Mouse (Mus musculus): ENCODE results near the gene Crtc2.

Gene Crtc2

DNA sequence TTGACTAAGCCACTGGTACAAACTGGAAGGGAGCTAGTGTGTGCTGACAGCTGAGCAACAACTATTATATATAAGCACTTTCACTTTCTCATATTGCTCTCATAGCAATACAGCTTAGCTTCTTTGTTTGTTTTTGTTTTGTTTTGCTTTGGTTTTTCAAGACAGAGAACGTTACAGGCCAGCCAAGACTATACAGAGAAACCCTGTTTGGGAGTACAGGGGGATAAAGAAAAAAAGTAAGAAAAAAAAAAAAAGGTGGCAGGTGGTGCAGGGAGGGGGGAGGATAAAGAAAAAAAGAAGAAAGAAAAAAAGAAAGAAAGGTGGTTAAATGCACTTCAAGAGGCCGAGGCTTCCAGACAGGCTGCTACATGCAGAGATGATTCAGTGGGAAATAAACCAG is 8.6 kb upstream of the Crtc2 start:
- no peak for DNase-seq

DNA sequence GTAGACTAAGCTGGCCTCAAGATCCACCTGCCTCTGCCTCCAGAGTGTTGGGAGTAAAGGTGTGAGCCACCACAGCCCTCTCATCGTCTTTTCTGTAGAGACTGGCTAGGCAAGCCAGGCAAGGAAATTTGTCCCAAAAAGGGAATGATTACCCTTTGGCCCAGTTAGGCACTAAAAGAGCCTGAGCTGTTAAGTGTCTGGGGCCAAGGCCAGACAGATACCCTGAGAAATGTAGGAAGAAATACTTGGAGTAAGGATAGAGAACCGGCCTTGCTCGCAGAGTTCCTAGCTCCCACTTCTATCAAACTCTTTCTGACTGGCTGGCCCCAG is 6.4 kb upstream of the Crtc2 start:
- DNase-seq: no peak

DNA sequence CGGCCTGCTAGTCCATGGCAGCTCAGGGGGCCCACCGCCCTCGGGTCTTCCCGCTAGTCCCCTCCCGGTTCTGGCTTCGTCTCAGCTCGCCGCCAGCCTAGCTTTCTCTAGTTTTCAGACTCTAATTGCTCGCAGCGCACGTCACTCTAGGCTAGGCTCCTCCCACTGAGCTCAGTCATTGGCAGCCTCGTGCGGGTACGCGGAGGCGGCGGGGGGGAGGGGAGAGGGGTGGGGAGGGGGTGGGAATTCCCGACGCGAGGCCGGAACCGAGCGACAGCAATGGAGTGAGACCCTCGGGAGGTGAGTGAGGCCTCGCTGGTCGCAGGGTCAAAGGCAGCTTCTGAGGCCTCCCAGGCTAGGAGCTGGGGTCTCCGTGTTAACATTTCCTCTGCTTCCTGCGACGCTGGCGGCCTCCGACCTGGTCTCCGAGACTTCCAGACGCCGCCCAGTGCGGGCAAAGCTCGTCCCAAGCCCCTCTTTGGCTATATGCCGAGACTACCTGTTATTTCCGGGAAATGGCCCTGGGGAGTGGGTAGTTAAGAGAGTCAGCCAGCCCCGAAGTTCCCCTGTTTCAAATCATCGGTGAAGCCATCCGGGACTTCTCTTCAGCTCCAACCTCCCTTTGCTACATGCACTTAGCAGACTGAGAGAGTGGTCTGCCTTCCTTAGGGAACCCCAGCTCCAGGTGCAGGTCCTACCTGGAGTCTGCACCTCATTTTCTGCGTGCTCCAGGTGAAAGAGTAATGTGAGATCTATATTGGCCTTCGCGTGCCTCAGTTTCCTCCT is 5.8 kb upstream of the Crtc2 start, which contains the start of gene Slc39a1:
Gene Slc39a1 (plus strand): TSS at position 213 of the 786 bp plus-strand sequence.
- DNase-seq: peak; percentile 91

DNA sequence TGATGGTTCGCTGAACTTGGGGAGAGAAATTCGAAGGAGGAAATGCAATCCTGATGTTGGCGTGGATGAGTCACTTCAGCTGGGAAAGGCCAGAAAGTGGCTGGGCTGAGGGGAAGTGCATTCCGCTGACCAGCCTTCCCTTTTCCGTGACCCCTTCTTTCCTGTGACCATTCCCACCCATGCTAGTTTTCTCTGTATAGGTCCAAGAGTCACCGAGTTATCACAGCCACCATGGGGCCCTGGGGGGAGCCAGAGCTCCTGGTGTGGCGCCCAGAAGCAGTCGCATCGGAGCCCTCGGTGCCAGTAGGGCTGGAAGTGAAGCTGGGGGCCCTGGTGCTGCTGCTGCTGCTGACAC is 5.2 kb upstream of the Crtc2 start:
- peak; percentile 57 for DNase-seq

DNA sequence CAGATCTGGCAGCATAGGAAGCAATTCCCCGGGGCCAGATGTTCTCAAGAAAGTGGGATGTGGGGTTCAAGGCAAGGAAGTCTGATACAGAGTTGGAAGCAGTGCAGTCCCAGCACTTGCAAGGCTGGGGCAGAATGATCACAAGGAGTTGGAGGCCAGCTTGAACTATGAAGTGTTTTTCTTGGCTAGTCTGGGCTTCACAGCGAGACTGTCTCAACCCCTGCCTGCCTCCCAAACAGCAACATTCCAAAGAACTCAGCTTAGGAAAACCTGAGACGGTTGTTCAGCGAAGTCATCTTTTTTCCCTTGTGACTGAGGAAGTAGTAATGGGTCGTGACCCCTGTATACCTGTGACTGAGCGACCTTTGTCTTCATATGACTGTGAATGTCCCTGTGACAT is 3.2 kb upstream of the Crtc2 start:
- no peak for DNase-seq

DNA sequence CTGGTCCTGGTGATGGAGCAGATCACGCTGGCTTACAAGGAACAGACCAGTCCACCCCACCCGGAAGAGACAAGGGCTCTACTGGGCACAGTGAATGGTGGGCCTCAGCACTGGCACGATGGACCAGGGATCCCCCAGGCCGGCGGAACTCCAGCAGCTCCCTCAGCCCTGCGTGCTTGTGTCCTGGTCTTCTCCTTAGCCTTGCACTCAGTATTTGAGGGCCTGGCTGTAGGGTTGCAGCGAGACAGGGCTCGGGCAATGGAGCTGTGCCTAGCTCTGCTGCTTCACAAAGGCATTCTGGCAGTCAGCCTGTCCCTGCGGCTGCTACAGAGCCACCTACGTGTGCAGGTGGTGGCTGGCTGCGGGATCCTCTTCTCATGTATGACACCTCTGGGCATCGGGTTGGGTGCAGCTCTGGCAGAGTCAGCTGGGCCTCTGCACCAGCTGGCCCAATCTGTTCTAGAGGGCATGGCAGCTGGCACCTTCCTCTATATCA is 2.2 kb upstream of the Crtc2 start:
- peak; percentile 47 for DNase-seq

DNA sequence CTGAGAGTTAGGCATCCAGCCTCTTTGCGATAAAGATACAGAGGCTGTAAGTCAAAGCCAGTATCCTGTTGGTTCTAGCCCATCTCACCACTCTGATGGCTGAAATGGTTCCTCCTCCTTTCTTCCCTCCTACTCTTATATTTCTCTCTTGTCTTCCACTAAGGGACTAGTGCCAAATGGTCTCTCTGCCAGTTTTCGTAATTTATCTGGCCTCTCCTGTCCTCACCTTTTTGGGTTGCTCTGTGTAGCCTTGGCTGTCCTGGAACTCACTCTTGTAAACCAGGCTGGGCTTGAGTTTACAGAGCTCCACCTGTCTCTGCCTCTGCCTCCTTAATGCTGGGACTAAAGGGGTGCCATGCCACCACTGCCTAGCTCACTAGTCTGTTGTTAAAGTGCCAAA is 1.3 kb upstream of the Crtc2 start:
- peak; percentile 62 for DNase-seq

DNA sequence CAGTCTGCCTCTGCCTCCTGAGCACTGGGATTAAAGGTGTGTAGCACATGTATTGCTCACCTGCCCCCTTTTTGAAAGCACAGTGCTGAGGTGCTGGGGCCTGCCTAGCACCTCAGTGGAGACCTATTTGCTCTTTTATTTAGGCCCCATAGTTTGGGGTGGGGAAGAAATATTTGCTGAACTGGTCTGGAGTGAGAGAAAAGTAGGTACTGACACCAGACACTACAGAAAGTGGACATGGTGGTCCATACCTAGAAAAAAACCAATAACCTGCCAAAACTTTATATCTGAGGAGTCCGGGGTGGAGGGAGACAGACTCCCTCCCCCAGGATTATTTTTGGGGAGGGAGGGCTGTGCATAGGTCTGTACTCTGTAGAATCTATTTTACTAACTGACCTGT is 789 bp upstream of the Crtc2 start:
- peak; percentile 43 for DNase-seq

DNA sequence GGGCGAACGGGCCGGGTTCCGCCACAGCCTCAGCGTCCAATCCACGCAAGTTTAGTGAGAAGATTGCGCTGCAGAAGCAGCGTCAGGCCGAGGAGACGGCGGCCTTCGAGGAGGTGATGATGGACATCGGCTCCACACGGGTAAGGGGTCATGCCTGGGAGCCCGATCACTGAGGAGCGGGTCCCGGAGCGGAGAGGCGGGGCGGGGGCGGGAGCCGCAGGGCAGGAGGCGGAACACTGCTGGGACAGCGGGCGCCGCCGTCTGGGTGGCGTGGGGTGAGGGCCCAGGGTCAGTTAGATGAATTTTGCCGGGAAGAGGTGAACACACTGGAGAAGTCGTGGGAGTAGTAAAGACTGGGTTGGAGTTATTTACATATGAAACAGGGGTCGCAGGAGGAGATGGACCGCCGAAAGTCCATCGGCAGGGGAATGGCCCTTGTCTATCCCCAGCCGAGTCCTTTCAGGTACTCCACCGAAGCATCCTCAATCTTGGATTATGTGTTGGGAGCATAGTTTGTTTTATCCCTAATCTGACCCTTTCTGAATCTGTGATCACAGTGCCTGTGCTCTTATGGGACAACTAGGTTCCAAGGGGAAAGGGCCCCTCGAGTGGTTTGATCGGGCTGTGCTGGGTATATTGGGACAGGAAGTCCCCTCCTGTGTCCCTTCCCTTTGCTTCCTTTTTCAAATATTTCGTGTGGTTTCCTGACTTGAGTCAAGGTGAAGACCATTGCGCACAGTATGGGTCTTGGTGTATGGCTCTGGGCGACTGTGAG is 643 bp downstream of the Crtc2 start:
- DNase-seq: no peak

DNA sequence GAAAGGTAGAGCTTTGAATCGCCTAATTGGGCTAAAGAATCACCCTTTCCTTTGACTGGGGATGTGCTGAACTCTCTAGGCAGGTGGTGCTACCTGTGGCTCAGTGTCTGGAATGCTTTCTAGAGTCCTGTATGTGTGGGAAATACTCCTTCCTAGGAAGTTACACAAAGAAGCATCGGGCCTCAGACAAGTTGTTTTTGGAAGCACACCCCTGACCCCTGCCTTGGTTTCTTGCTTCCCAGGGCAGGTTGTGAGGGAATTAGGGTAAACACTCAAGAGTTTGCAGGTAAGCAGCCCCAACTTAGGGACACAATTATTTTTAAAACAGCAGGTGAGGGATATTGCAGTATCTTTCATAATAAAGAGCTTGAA is 1.2 kb downstream of the Crtc2 start:
- peak; percentile 42 for DNase-seq

DNA sequence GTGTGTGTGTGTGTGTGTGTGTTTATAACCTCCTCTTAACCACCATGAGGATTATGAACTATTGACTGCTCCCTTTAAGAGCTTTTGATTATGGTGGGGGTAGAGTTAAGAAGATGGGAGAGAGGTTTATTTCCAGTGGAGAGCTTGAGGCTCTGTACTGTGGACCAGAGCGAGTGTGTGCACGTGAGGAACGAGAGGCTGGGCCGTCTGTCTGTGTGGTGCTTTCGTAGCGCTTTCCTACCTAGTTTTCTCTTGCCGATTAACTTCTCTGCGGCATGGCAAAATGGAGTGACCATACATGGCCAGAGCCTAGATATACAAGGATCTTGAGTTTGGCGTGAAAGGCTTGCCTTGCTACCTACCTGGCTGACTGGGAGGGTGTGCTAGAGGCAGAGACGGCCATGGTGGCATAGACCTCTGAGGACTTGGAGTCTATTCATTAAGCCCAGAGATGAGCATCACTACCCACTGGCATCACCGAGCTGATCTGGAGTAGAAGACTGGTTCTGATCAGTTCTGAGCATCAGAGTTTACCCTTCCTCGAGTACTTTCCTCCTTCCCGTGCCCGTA is 1.9 kb downstream of the Crtc2 start:
- peak; percentile 40 for DNase-seq

DNA sequence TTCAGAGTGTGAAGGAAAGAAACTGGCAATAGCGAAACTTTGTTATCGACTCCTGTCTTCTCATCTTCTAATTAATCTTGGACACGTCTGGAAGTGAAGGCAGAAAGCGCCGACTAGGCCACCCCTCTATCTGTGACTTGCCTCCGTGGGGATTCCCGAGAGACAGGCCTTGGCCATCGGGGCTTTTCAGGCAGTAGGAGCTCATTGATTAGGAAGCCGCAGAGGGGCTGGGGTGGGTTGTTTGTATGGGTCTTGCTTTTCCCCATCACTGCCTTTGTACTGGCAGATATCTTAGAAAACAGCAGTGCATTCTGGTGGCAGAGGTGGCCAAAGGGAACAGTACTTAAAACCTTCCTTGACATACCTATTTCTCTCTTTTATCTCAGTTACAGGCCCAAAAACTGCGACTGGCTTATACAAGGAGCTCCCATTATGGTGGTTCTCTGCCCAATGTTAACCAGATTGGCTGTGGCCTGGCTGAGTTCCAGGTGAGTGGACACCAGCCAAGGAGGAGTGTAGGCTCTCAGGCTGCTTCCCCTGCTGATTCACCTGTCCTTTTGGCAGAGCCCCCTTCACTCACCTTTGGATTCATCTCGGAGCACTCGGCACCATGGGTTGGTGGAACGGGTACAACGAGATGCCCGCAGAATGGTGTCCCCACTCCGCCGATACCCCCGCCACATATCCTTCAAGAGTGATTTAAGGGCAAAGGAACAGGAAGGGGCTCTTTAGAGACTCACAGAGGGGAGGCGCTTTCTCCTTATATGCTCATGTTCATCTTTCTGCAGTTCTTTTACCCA is 3.0 kb downstream of the Crtc2 start:
- peak; percentile 96 for DNase-seq

DNA sequence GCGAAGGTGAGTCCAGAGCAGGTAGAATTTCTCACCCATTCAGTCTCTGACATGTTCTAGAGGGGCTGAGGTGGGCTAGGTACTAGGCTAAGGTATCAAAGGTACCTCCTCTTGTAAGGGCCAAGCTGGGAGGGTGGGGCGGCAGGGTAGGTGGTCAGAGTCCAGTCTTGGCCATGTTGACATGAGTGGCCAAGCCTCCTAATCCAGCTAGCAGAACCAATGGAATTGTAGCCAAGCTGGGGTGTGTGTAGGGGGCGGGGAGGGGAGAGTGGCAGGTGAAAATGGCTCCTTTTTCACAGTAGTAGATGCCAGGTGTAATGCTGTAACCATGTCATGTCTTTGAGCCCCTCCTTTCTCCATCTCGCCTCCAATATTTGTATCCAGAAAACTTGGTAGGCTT is 4.6 kb downstream of the Crtc2 start:
- no peak for DNase-seq

DNA sequence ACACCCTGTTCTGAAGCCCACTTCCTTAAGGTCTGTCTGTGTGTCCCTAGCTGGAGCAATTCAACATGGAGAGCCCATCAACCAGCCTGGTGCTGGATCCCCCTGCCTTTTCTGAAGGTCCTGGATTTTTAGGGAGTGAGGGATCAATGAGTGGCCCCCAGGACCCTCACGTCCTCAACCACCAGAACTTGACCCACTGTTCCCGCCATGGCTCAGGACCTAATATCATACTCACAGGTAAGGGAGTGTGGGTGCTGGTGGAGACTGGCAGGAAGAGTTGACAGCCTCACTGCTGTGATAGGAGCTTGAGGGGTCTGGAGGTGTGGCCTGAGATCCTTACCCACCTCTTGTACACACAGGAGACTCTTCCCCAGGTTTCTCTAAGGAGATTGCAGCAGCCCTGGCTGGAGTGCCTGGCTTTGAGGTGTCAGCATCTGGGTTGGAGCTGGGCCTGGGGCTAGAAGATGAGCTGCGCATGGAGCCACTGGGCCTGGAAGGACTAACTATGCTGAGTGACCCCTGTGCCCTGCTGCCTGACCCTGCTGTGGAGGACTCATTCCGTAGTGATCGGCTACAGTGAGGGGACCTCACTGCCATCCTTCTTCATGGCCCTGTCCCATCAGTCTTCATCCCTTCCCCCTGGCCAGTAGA is 9.3 kb downstream of the Crtc2 start:
- peak; percentile 33 for DNase-seq

DNA sequence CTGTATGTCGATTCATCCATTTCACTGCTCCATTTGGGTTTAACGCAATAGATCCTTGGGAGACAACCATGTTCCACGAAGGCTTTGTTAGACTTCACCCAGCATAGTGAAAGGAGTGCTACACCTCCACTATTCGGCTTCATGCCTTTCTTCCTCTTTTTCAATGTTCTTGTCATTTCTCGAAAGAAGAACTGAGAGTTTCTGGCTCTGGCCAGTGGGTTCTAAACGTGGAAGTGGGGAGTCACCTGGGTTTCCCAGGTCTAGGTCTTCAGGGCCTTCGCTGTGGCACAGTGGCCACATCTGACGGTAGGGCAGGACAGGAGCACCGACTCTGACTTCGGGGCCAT is 10.7 kb downstream of the Crtc2 start:
- no peak for DNase-seq

DNA sequence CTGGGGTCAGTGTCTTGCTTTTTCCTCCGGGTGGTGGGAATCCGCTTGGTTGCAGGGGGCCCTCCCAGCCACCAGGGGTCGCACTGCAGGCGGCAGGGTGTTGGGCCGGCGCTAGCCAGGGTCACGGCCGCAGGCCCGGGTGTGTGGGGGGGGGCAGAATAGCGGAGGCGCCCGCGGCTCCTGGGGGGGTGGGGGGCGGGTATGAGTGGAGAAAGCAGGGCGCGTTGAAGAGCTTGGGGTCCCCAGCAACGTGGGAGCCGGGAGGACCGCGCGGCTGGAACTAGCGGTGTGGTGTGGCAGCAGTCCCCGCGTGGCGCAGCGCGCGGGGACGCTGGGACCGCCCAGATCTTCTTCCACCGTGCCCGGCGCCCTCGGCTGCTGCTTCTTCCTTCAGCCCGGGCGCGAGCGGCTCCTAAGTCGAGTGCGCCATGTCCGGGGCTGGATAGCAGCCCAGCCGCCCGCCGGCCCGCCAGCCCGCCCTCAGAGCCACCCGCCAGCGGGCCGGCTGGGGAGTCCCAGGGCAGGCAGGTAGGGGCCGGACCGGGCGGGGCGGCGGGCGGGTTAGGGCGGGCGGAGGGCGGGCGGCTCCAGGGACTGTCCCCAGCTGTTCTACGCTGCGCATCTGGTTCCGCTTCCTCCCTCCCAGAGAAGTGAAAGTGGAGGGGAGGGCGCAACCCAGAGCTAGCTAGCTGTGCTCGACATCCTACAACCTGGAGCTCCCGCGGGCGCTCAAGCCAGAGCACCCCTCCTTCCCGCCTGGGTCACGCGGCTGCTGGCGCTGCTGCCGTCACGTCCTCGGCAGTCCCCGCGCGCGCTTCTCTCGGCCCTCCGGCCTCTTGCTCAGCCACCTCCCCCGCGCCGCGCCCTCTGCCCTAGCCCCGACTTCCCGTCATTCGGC is 11.3 kb downstream of the Crtc2 start, which contains the start of gene Dennd4b:
Gene Dennd4b (plus strand): TSS at position 152 of the 898 bp plus-strand sequence.
- DNase-seq: peak; percentile 91

DNA sequence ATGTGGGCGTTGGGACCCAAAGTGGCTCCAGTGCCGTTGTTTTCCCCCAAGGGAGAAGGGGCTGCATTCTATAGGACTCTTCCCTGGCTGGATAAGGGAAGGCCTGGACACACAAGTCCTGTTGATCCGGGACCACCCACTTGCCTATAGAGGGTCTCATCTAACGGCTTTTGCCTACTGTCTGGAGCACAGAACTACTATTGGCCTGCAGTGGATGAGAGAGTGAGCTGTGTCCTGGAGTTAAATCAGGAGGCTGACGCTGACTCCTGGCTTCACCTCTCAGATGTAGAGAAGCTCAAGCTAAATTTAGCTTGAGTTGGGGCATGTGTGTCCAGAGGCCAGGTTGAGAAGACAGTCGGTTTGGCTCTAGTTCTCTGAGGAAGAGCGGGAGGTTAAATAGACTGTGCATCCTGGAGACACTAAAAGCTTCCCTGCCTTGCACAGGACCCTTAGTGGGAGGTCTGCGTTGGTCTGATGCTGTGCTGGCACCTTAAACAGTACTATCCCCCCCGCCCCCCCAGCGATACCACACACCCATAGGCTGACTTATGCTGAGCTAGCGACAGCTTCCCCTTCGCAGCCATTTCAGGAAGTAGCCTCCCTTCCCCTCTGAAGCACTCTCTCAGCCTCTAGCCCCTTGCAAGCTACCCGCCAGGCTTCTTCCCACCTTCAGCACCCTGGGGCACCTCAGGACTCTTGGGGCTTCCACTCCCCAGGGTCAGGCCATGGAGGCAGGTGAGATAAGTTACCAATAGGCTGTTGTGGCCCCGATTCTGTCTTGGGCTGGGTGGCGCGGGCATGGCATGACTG is 12.2 kb downstream of the Crtc2 start:
- DNase-seq: peak; percentile 77

DNA sequence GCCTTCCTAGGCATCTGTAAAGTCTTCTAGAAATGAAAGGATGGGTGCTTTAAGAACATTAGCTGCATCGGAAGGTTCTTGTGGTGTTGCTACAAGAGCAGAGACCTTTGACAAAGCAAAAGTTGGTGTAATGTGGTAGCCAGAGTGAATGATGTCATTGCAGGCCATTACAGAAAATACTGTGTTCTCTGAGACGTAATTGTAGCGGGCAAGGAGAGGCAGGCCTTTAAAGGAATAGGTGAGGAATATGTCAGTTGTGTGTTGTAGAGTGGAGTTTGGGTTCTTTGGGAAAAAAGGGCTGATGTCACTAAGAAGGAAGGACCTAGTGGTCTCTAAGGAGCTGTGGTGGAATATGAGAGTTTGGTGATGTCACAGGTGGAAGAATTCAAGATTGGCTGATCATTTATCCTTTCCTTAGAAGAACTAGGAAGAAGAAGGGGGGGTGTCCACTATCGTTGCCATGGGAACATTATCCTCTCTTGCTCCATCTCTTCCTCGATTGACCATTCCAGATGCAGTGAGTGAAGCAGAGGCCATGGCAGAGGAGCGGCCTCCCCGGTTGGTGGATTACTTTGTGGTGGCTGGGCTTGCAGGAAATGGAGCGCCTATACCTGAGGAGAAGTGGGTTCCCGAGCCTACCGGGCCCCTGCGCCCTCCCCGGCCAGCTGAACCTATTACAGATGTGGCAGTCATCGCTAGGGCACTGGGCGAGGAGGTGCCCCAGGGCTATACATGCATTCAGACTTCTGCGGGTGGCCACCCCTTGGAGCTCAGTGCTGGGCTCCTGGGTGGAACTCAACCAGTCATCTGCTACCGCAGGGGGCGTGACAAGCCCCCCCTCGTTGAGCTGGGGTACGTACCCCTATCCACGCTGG is 13.2 kb downstream of the Crtc2 start:
- DNase-seq: peak; percentile 61

DNA sequence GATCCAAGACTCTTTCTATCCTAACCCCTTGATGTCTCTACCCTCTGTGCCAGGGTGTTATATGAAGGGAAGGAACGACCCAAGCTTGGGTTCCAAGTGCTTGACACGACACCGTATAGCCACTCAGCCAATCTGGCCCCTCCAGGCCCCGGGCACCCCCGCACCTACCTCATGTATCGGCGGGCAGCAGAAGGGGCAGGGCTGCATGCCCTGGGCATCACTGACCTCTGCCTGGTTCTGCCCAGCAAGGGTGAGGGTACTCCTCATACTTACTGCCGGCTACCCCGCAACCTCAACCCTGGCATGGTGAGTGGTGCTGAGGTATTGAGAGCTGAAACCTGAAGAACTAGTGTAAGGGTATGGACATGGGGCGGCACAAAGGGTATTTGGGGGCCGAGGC is 14.2 kb downstream of the Crtc2 start:
- DNase-seq: peak; percentile 47

DNA sequence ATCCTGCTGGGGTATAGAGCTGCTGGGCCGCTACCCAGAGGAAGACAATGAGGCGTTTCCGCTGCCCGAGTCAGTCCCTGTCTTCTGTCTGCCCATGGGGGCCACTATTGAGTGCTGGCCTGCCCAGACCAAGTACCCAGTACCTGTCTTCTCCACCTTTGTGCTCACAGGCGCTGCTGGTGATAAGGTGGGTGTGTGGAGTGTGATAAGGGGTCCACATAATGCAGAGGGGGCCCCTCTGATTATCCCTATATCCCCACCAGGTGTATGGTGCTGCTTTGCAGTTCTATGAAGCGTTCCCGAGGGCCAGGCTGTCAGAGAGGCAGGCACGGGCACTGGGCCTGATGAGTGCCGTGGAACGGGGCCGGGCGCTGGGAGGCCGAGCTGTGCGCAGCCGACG is 15.0 kb downstream of the Crtc2 start:
- no peak for DNase-seq
